Mouse (Mus musculus) small intestine, adult 2 months (tissue): Measurements from ENCODE around the gene Dpyd.

Experiments
- CTCF ChIP-seq: fragments of 200-500 bp; IDR thresholded peaks from 2 replicates; pipeline ENCODE4 v1.5.1; 2012; ENCODE audit warnings: low read depth, mild to moderate bottlenecking, control low read depth, inconsistent platforms, low read length, moderate library complexity, mixed read lengths; ENCODE audit not compliant: insufficient replicate concordance, insufficient read length; ENCODE audit errors: extremely low read depth
- POLR2A ChIP-seq: fragments of 200-500 bp; IDR thresholded peaks from 2 replicates; pipeline ENCODE4 v1.6.1; 2012; ENCODE audit warnings: low read depth, mild to moderate bottlenecking, control low read depth, inconsistent platforms, low read length, moderate library complexity

DNA sequence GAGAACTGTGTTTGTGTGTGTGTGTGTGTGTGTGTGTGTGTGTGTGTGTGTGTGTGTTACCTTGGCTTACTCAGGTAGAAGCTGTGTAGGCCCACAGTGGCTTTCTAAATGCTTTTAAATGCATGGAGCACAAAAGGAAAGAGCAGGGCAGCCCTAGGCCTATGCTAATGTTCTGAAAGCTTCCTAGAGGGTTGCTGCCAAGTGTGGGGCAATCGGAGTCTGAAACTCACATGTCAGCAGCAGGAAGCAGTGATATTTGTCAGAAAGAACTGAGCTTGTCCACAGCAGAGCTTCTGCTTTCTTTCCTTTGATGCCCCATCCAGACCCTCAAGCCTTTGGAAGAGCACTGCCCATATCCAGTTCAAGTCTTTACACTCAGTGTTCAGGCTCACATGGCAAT, 4.3 kb upstream of the Dpyd start:
- TF ChIP-seq CTCF, result no peak
- TF ChIP-seq POLR2A, result no peak
